Mouse (Mus musculus) frontal cortex, postnatal 25 days (tissue): ENCODE data around the gene Tmem82.
A peak's percentile ranks its signal among the peaks of the same experiment; 100 is the strongest.

Experiments used
- DNase-seq, 2 experiments: peaks; one replicate each; pipeline ENCODE4 v3.0.0; 2022; ENCODE audit warnings: low spot score in 2 of 2

Tmem82 gene

GRCm38 (mm10) chr4:141618565-141619243 is at the start of gene Tmem82:
Gene Tmem82, minus strand, starts transcription at chr4:141618633.
- DNase-seq = no peak

- DNase-seq = no peak
These were observed 46.4 kb upstream of the Tmem82 start, which contains the start of gene Plekhm2 for GRCm38 (mm10) chr4:141664799-141665198. Gene Plekhm2, minus strand, starts transcription at chr4:141664899.

- DNase-seq = peak; percentile 41 to 55
These were observed 45.7 kb upstream of the Tmem82 start for GRCm38 (mm10) chr4:141664011-141664745.

- no peak for DNase-seq
These were observed 44.9 kb upstream of the Tmem82 start for GRCm38 (mm10) chr4:141663122-141663931.

- no peak for DNase-seq
These were observed 42.5 kb upstream of the Tmem82 start for GRCm38 (mm10) chr4:141660884-141661283.

- no peak for DNase-seq
These were observed 41.3 kb upstream of the Tmem82 start for GRCm38 (mm10) chr4:141659739-141660138.

GRCm38 (mm10) chr4:141658846-141659484 is 40.5 kb upstream of the Tmem82 start:
- DNase-seq = no peak

- DNase-seq = no peak
These were observed 38.5 kb upstream of the Tmem82 start for GRCm38 (mm10) chr4:141656932-141657331.

- no peak for DNase-seq
These were observed 37.6 kb upstream of the Tmem82 start for GRCm38 (mm10) chr4:141655908-141656608.

GRCm38 (mm10) chr4:141654509-141654908 is 36.1 kb upstream of the Tmem82 start:
- DNase-seq = no peak

GRCm38 (mm10) chr4:141653813-141654212 is 35.4 kb upstream of the Tmem82 start:
- no peak for DNase-seq

- no peak for DNase-seq
These were observed 34.6 kb upstream of the Tmem82 start for GRCm38 (mm10) chr4:141653044-141653443.

- DNase-seq = no peak
These were observed 33.5 kb upstream of the Tmem82 start for GRCm38 (mm10) chr4:141651944-141652343.

GRCm38 (mm10) chr4:141651286-141651685 is 32.9 kb upstream of the Tmem82 start:
- DNase-seq = no peak

- DNase-seq = no peak
These were observed 30.8 kb upstream of the Tmem82 start for GRCm38 (mm10) chr4:141649244-141649643.

GRCm38 (mm10) chr4:141648262-141648661 is 29.8 kb upstream of the Tmem82 start:
- DNase-seq = no peak

GRCm38 (mm10) chr4:141647187-141647586 is 28.8 kb upstream of the Tmem82 start:
- DNase-seq = no peak

GRCm38 (mm10) chr4:141645988-141646387 is 27.6 kb upstream of the Tmem82 start:
- DNase-seq = no peak

GRCm38 (mm10) chr4:141643118-141643855 is 24.9 kb upstream of the Tmem82 start:
- DNase-seq = no peak
